ENCODE assay signal across 23 mouse cellular contexts in the genomic region with DNA sequence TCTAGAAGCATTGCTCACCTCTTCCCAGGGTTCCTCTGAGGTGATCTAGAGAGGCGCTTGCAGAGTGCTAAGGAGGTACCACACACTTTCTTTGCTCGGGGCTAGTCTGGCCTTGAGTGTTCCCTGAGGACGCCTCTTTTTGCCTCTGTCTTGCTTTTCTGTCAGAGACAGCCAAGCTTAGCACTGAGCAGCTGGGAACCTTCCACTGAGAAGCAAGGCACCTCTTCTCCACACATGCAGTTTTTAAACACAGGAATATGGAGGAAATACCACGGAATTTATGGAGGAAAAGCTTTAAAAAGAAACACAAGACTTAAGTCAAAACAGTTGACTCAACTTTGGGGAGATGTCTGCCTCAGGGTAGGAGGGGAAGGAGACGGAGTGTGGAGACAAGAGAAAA. TPM values are rescaled to one million over a fixed set of nuclear protein-coding genes. Genes with fewer than 3 reads are reported as not detected.
DNase-seq lines count a peak whose midpoint lies in the region; ATAC-seq and TF ChIP-seq lines count a peak whose summit lies in the region.
"Had no signal": no experiment of that assay in that cellular context is flagged by ENCODE, and none has a peak within 500 bp of the region (broad histone marks: within the 10 kb centered on the region; RNA-seq: fewer than 3 reads in every experiment).

No protein-coding gene starts in this region.

- H3K9me3 ChIP-seq in intestine, embryonic 14.5 days (ENCODE audit: control insufficient read depth, low read length), result no peaks in the 10 kb centered on the region
- no peaks in the 10 kb centered on the region for H3K9me3 ChIP-seq in intestine, embryonic 15.5 days
- no peaks in the 10 kb centered on the region for H3K9me3 ChIP-seq in stomach, embryonic 14.5 days (ENCODE audit: control insufficient read depth, low read depth, low read length)
- no peaks in the 10 kb centered on the region for H3K9me3 ChIP-seq in stomach, postnatal 0 days (ENCODE audit: control insufficient read depth, low read length)
- no peaks in the 10 kb centered on the region for H3K9me3 ChIP-seq in liver, embryonic 15.5 days (replicated peaks)
- no peaks in the 10 kb centered on the region for H3K9me3 ChIP-seq in lung, postnatal 0 days (ENCODE audit: low read length)
- H3K9me3 ChIP-seq: embryonic facial prominence, embryonic 12.5 days; forebrain, embryonic 15.5 days; hindbrain, embryonic 13.5 days had no signal

- TF ChIP-seq CTCF in stomach, postnatal 0 days (IDR thresholded peaks at IDR 0.05; ENCODE audit: low read depth), result no peak
- TF ChIP-seq CTCF in lung, postnatal 0 days (IDR thresholded peaks at IDR 0.05), result no peak

- TF ChIP-seq EP300 in stomach, postnatal 0 days (optimal IDR thresholded peaks at IDR 0.05), result no peak
- TF ChIP-seq EP300 in lung, postnatal 0 days (IDR thresholded peaks at IDR 0.05), result no peak

- no peak overlapping the region for H3K4me2 ChIP-seq in intestine, embryonic 14.5 days (ENCODE audit: low read length)
- no peak overlapping the region for H3K4me2 ChIP-seq in intestine, embryonic 15.5 days (replicated peaks)
- H3K4me2 ChIP-seq in stomach, embryonic 14.5 days (replicated peaks; ENCODE audit: low read depth, low read length), result no peak overlapping the region
- H3K4me2 ChIP-seq in stomach, postnatal 0 days (replicated peaks; ENCODE audit: low read depth), result no peak overlapping the region
- H3K4me2 ChIP-seq in liver, embryonic 15.5 days, result peak overlapping the region; percentile 68; the same call in 1 of the 2 replicates
- H3K4me2 ChIP-seq in lung, postnatal 0 days (replicated peaks; ENCODE audit: low read depth, low read length), result no peak overlapping the region
- H3K4me2 ChIP-seq: embryonic facial prominence, embryonic 12.5 days; forebrain, embryonic 15.5 days; hindbrain, embryonic 13.5 days had no signal

- no peaks in the 10 kb centered on the region for H3K27me3 ChIP-seq in intestine, embryonic 14.5 days (replicated peaks; ENCODE audit: control insufficient read depth, insufficient read depth, low read length)
- H3K27me3 ChIP-seq in intestine, embryonic 15.5 days (replicated peaks), result no peaks in the 10 kb centered on the region
- no peaks in the 10 kb centered on the region for H3K27me3 ChIP-seq in stomach, embryonic 14.5 days (ENCODE audit: control insufficient read depth, insufficient read depth, low read length)
- H3K27me3 ChIP-seq in stomach, postnatal 0 days (ENCODE audit: control insufficient read depth, insufficient read depth, low read length), result no peaks in the 10 kb centered on the region
- no peaks in the 10 kb centered on the region for H3K27me3 ChIP-seq in liver, embryonic 15.5 days
- no peaks in the 10 kb centered on the region for H3K27me3 ChIP-seq in lung, postnatal 0 days (replicated peaks; ENCODE audit: insufficient read depth, low read length)
- H3K27me3 ChIP-seq: CH12.LX; embryonic facial prominence, embryonic 12.5 days; forebrain, embryonic 15.5 days; hindbrain, embryonic 13.5 days; Patski had no signal

- WGBS in intestine, embryonic 14.5 days, result 40% methylated on average over 5 of the region's 5 CpGs
- 42% methylated on average over 5 of the region's 5 CpGs for WGBS in intestine, embryonic 15.5 days
- WGBS in stomach, embryonic 14.5 days, result 39% methylated on average over 5 of the region's 5 CpGs
- WGBS in stomach, postnatal 0 days, result 58% methylated on average over 5 of the region's 5 CpGs
- 69% methylated on average over 5 of the region's 5 CpGs for WGBS in liver, embryonic 15.5 days (ENCODE audit: insufficient replicate concordance)
- WGBS in lung, postnatal 0 days, result 62% methylated on average over 5 of the region's 5 CpGs

- H3K36me3 ChIP-seq in intestine, embryonic 14.5 days (ENCODE audit: control insufficient read depth, insufficient read depth, low read length), result no peaks in the 10 kb centered on the region
- no peaks in the 10 kb centered on the region for H3K36me3 ChIP-seq in intestine, embryonic 15.5 days
- no peaks in the 10 kb centered on the region for H3K36me3 ChIP-seq in stomach, embryonic 14.5 days (ENCODE audit: control insufficient read depth, insufficient read depth, low read length)
- H3K36me3 ChIP-seq in stomach, postnatal 0 days (ENCODE audit: control insufficient read depth, insufficient read depth, low read length), result no peaks in the 10 kb centered on the region
- no peaks in the 10 kb centered on the region for H3K36me3 ChIP-seq in liver, embryonic 15.5 days (replicated peaks)
- no peaks in the 10 kb centered on the region for H3K36me3 ChIP-seq in lung, postnatal 0 days (ENCODE audit: insufficient read depth, low read length)
- H3K36me3 ChIP-seq: embryonic facial prominence, embryonic 12.5 days; forebrain, embryonic 15.5 days; hindbrain, embryonic 13.5 days had no signal

- DNase-seq in intestine, embryonic 14.5 days (ENCODE audit: low spot score), result no peak
- no peak for DNase-seq in stomach, postnatal 0 days (ENCODE audit: low spot score)
- peak; percentile 36 for DNase-seq in telencephalon, adult 2 months (ENCODE audit: low read depth, low spot score)
- DNase-seq in lung, postnatal 0 days (ENCODE audit: low spot score), result no peak
- DNase-seq in adrenal gland, adult (ENCODE audit: inconsistent age in 2 of 2, low spot score in 1 of 2), result no peak
- DNase-seq: adrenal gland, adult 8-10 months; adrenal gland, postnatal 36 days; cerebellum, adult 11-12 months; cerebellum, adult 9-10 months; cerebellum, postnatal 25 days; gastrocnemius, postnatal 36 days; heart, adult 11 months; heart, postnatal 10 days had no signal

- peak overlapping the region; percentile 3; the same call in 1 of the 2 replicates for H3K27ac ChIP-seq in intestine, embryonic 14.5 days (ENCODE audit: low read depth)
- no peak overlapping the region; the same call in 1 of the 2 replicates for H3K27ac ChIP-seq in intestine, embryonic 15.5 days
- peak overlapping the region; percentile 75; the same call in 1 of the 2 replicates for H3K27ac ChIP-seq in stomach, embryonic 14.5 days (ENCODE audit: low read length)
- H3K27ac ChIP-seq in stomach, postnatal 0 days (replicated peaks), result no peak overlapping the region
- peak overlapping the region; percentile 100 for H3K27ac ChIP-seq in liver, embryonic 15.5 days (replicated peaks)
- H3K27ac ChIP-seq in lung, postnatal 0 days (ENCODE audit: low read length), result no peak overlapping the region
- H3K27ac ChIP-seq: embryonic facial prominence, embryonic 12.5 days; forebrain, embryonic 15.5 days; hindbrain, embryonic 13.5 days; hindbrain, postnatal 0 days had no signal

- H3K4me3 ChIP-seq in intestine, embryonic 14.5 days (ENCODE audit: low read depth, low read length), result no peak overlapping the region
- H3K4me3 ChIP-seq in intestine, embryonic 15.5 days (replicated peaks), result no peak overlapping the region
- H3K4me3 ChIP-seq in stomach, embryonic 14.5 days (ENCODE audit: low read depth, low read length), result no peak overlapping the region
- no peak overlapping the region for H3K4me3 ChIP-seq in stomach, postnatal 0 days (ENCODE audit: low read depth, low read length)
- H3K4me3 ChIP-seq in liver, embryonic 15.5 days (replicated peaks), result no peak overlapping the region
- no peak overlapping the region for H3K4me3 ChIP-seq in lung, postnatal 0 days (ENCODE audit: low read depth, low read length)
- H3K4me3 ChIP-seq: embryonic facial prominence, embryonic 12.5 days; forebrain, embryonic 15.5 days; hindbrain, embryonic 13.5 days had no signal

- peaks cover 10% of the 10 kb centered on the region; the same call in 1 of the 2 replicates for H3K4me1 ChIP-seq in intestine, embryonic 14.5 days (replicated peaks; ENCODE audit: control insufficient read depth, insufficient read depth, low read length)
- H3K4me1 ChIP-seq in intestine, embryonic 15.5 days (replicated peaks), result peaks cover 17% of the 10 kb centered on the region; the same call in 1 of the 2 replicates
- peaks cover 17% of the 10 kb centered on the region for H3K4me1 ChIP-seq in stomach, embryonic 14.5 days (ENCODE audit: control insufficient read depth, insufficient read depth, low read length)
- H3K4me1 ChIP-seq in stomach, postnatal 0 days (replicated peaks; ENCODE audit: control insufficient read depth, insufficient read depth), result no peaks in the 10 kb centered on the region; the same call in 1 of the 2 replicates
- H3K4me1 ChIP-seq in liver, embryonic 15.5 days (replicated peaks), result peaks cover 100% of the 10 kb centered on the region
- peaks cover 16% of the 10 kb centered on the region for H3K4me1 ChIP-seq in lung, postnatal 0 days (ENCODE audit: insufficient read depth, low read depth, low read length)
- H3K4me1 ChIP-seq: embryonic facial prominence, embryonic 12.5 days had no signal

- no peak overlapping the region for H3K9ac ChIP-seq in intestine, embryonic 14.5 days (ENCODE audit: low read length)
- H3K9ac ChIP-seq in intestine, embryonic 15.5 days, result no peak overlapping the region
- no peak overlapping the region for H3K9ac ChIP-seq in stomach, embryonic 14.5 days (replicated peaks; ENCODE audit: low read depth, low read length)
- H3K9ac ChIP-seq in stomach, postnatal 0 days (ENCODE audit: low read length), result no peak overlapping the region
- H3K9ac ChIP-seq in liver, embryonic 15.5 days, result peak overlapping the region; percentile 52
- H3K9ac ChIP-seq in lung, postnatal 0 days (replicated peaks; ENCODE audit: low read depth), result no peak overlapping the region
- H3K9ac ChIP-seq: embryonic facial prominence, embryonic 12.5 days; forebrain, embryonic 15.5 days; hindbrain, embryonic 13.5 days had no signal

- no peak for ATAC-seq in intestine, embryonic 14.5 days (replicated peaks; ENCODE audit: low FRiP score, low TSS enrichment, low read depth)
- no peak for ATAC-seq in intestine, embryonic 15.5 days
- ATAC-seq in stomach, embryonic 14.5 days (ENCODE audit: insufficient number of reproducible peaks, insufficient read depth, low FRiP score, low read depth), result no peak
- no peak for ATAC-seq in stomach, postnatal 0 days (ENCODE audit: low FRiP score, low TSS enrichment)
- no peak for ATAC-seq in liver, embryonic 15.5 days (ENCODE audit: insufficient read depth)
- no peak for ATAC-seq in lung, postnatal 0 days
- ATAC-seq: activated CD4-positive, CD25-positive, alpha-beta regulatory T cell, adult 4 months; forebrain, embryonic 15.5 days; hindbrain, postnatal 0 days; Patski had no signal

RNA-seq across cellular contexts. Expression of a gene that starts 39.8 kb away (rescaled TPM):
- 24.7 and 27.9 TPM in 2 replicates for polyA plus RNA-seq in intestine, embryonic 14.5 days (2014; fragmentation: Nextera tagmentation; extraction: Ambion mirVana)
- polyA plus RNA-seq in intestine, embryonic 15.5 days (2015; fragmentation: Nextera tagmentation; extraction: Ambion mirVana), result 20.2 and 23.3 TPM in 2 replicates
- polyA plus RNA-seq in stomach, embryonic 14.5 days (2014; fragmentation: Nextera tagmentation; extraction: Ambion mirVana), result 31.8 and 34.3 TPM in 2 replicates
- polyA plus RNA-seq in stomach, postnatal 0 days (2015; fragmentation: Nextera tagmentation; extraction: Ambion mirVana), result 13.7 and 13.9 TPM in 2 replicates
- 18.0 and 23.4 TPM in 2 replicates for polyA plus RNA-seq in liver, embryonic 15.5 days (2015; fragmentation: Nextera tagmentation; extraction: Ambion mirVana)
- 18.4 and 23.0 TPM in 2 replicates for polyA plus RNA-seq in lung, postnatal 0 days (2015; fragmentation: Nextera tagmentation; extraction: Ambion mirVana)

RNA-seq across cellular contexts. Expression of a gene that starts 40.6 kb away (rescaled TPM):
- polyA plus RNA-seq in intestine, embryonic 14.5 days (2014; fragmentation: Nextera tagmentation; extraction: Ambion mirVana), result 2.1 and 2.4 TPM in 2 replicates
- polyA plus RNA-seq in intestine, embryonic 15.5 days (2015; fragmentation: Nextera tagmentation; extraction: Ambion mirVana), result 3.4 and 4.0 TPM in 2 replicates
- 2.1 and 3.3 TPM in 2 replicates for polyA plus RNA-seq in stomach, embryonic 14.5 days (2014; fragmentation: Nextera tagmentation; extraction: Ambion mirVana)
- 1.9 and 2.0 TPM in 2 replicates for polyA plus RNA-seq in stomach, postnatal 0 days (2015; fragmentation: Nextera tagmentation; extraction: Ambion mirVana)
- polyA plus RNA-seq in liver, embryonic 15.5 days (2015; fragmentation: Nextera tagmentation; extraction: Ambion mirVana), result 9.0 and 10.4 TPM in 2 replicates
- 5.3 and 5.5 TPM in 2 replicates for polyA plus RNA-seq in lung, postnatal 0 days (2015; fragmentation: Nextera tagmentation; extraction: Ambion mirVana)

Comparison
In these comparisons a context has a peak if more than half of its experiments do, and no peak if none do; other contexts are left out.
1. H3K27ac ChIP-seq: peak in intestine, embryonic 14.5 days (single experiment), stomach, embryonic 14.5 days (single experiment) and liver, embryonic 15.5 days (single experiment); none in intestine, embryonic 15.5 days (single experiment), stomach, postnatal 0 days (single experiment) and lung, postnatal 0 days (single experiment).